Comparison of ENCODE assay signal across 7 mouse cellular contexts in the genomic region with DNA sequence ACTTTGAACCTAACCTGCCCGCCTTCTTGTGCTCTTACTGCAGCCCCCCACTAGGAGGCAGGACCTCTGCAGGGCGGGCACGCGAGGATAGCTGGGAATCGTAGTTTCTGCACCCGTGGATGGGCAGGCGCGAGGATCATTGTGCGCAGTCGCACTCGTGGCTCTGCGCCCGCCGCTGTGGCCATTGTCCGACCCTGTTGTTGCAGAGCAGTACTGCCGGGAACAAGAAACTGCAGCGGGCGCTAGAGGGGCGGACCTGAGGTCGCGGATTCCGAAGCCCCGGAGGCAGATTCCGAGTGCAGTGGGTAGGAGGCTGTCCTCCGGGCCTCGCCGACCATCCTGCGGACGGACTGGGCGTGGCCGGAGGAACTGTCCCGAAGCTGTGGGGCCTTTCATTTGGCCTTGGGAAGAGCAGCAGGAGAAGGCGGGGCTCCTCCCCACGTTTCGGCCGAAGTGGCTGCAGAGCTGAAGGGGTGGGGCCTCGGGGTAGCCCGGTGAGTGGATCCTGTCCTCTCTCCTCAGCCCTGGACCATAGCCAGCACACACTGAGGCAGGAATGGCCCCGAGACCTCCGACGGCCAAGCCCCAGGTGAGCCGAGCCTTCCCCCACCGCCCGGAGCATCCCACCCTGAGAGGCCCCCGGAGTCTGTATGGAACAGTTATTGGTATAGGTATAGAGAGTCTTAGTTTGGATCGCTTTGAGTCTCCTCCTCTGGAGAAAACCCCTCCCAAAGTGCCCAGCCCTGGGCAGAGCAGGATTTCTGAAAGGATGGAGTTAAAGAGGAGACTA. TPM values are rescaled to one million over a fixed set of nuclear protein-coding genes. Genes with fewer than 3 reads are reported as not detected.
DNase-seq lines count a peak whose midpoint lies in the region; ATAC-seq lines count a peak whose summit lies in the region.

A gene (plus strand): TSS at position 146 of the 790 bp plus-strand sequence.

- peak within 1 kb of the TSS; percentile 57 for H3K4me2 ChIP-seq in intestine, embryonic 16.5 days (ENCODE audit: low read depth, low read length)
- peak within 1 kb of the TSS; percentile 59 for H3K4me2 ChIP-seq in midbrain, embryonic 11.5 days

- peak; percentile 98 for ATAC-seq in intestine, embryonic 16.5 days
- peak; percentile 97 for ATAC-seq in midbrain, embryonic 11.5 days (ENCODE audit: low FRiP score)

- peak; percentile 87 for DNase-seq in adrenal gland, adult 18-20 months (ENCODE audit: low spot score in 2 of 2)
- peak; percentile 96 for DNase-seq in embryo, embryonic 11 days
- peak; percentile 88 to 91 for DNase-seq in gastrocnemius, postnatal 36 days
- DNase-seq in left cerebral cortex, postnatal 36 days (ENCODE audit: low spot score in 2 of 2) = peak; percentile 94 to 95
- peak; percentile 99 for DNase-seq in midbrain, embryonic 11.5 days (ENCODE audit: low spot score, missing footprints)
- DNase-seq in skeletal muscle tissue, adult 2 months (ENCODE audit: low read depth, low spot score) = peak; percentile 80

- H3K9me3 ChIP-seq in intestine, embryonic 16.5 days (ENCODE audit: control insufficient read depth, low read length) = no peaks in the 10 kb centered on the region
- H3K9me3 ChIP-seq in midbrain, embryonic 11.5 days (ENCODE audit: control insufficient read depth, low read length) = no peaks in the 10 kb centered on the region; the same call in 1 of the 2 replicates

- intact Hi-C loops in gastrocnemius, postnatal 36 days (cut with DNase I) = no loop called here
- intact Hi-C loops in left cerebral cortex, postnatal 36 days (cut with DNase I) = no loop called here

- H3K9ac ChIP-seq in intestine, embryonic 16.5 days (ENCODE audit: low read depth, low read length) = peak within 1 kb of the TSS; percentile 88
- H3K9ac ChIP-seq in midbrain, embryonic 11.5 days (ENCODE audit: low read length) = peak within 1 kb of the TSS; percentile 85

- under 1% methylated on average over 46 of the region's 46 CpGs for WGBS in intestine, embryonic 16.5 days
- under 1% methylated on average over 46 of the region's 46 CpGs for WGBS in midbrain, embryonic 11.5 days

- H3K36me3 ChIP-seq in intestine, embryonic 16.5 days (ENCODE audit: control insufficient read depth, insufficient read depth, low read length) = peaks cover 19% of the 10 kb centered on the region
- H3K36me3 ChIP-seq in midbrain, embryonic 11.5 days (ENCODE audit: control insufficient read depth, insufficient read depth, low read length) = peaks cover 16% of the 10 kb centered on the region

- no peaks in the 10 kb centered on the region for H3K27me3 ChIP-seq in intestine, embryonic 16.5 days (replicated peaks; ENCODE audit: control insufficient read depth, insufficient read depth, low read length)
- no peaks in the 10 kb centered on the region for H3K27me3 ChIP-seq in midbrain, embryonic 11.5 days (ENCODE audit: control insufficient read depth, insufficient read depth, low read length)

- H3K4me3 ChIP-seq in intestine, embryonic 16.5 days (ENCODE audit: low read length) = peak within 1 kb of the TSS; percentile 75
- peak within 1 kb of the TSS; percentile 60 for H3K4me3 ChIP-seq in midbrain, embryonic 11.5 days (ENCODE audit: low read depth, low read length)

- peaks cover 10% of the 10 kb centered on the region; the same call in 1 of the 2 replicates for H3K4me1 ChIP-seq in intestine, embryonic 16.5 days (ENCODE audit: control insufficient read depth, insufficient read depth, low read length)
- H3K4me1 ChIP-seq in midbrain, embryonic 11.5 days (ENCODE audit: control insufficient read depth, insufficient read depth, low read length) = peaks cover 7% of the 10 kb centered on the region; the same call in 1 of the 2 replicates

- peak within 1 kb of the TSS; percentile 97 for H3K27ac ChIP-seq in intestine, embryonic 16.5 days (ENCODE audit: low read length)
- H3K27ac ChIP-seq in midbrain, embryonic 11.5 days (ENCODE audit: low read depth, low read length) = peak within 1 kb of the TSS; percentile 94

RNA-seq across cellular contexts. Expression of the gene that starts here (rescaled TPM):
- total RNA-seq in adrenal gland, adult 18-20 months (2021) = 1 to 10 TPM; 4.0 to 5.2 TPM
- 1 to 10 TPM in 1 of 2 experiments, under 1 TPM in 1; 0.91 to 1.6 TPM for total RNA-seq in gastrocnemius, postnatal 36 days (2021)
- 11.9 and 12.5 TPM in 2 replicates for polyA plus RNA-seq in intestine, embryonic 16.5 days (2015; fragmentation: Nextera tagmentation; extraction: Ambion mirVana)
- total RNA-seq in left cerebral cortex, postnatal 36 days (2021) = 10 to 100 TPM; 11.1 to 11.7 TPM
- polyA plus RNA-seq in midbrain, embryonic 11.5 days (2014; fragmentation: Nextera tagmentation; extraction: Ambion mirVana) = 32.1 and 35.9 TPM in 2 replicates

Comparison
In these comparisons a context has a peak if more than half of its experiments do, and no peak if none do; other contexts are left out.
1. Peak in every context shown above with its lines: DNase-seq, ATAC-seq, H3K4me3 ChIP-seq and H3K27ac ChIP-seq.